Mouse (Mus musculus) kidney, postnatal 36 days (tissue): ENCODE measurements at regions not wholly inside any gene's neighbourhood (a gene's known extent, or its start where the extent isn't known, plus 50 kb on each side); places are given as distances from the start of the nearest gene placed in this dataset.

ENCODE experiments used
- DNase-seq, 2 experiments: peaks; one replicate each; pipeline ENCODE4 v3.0.0; 2021 to 2022; ENCODE audit warnings: mixed read lengths in 2 of 2

DNA sequence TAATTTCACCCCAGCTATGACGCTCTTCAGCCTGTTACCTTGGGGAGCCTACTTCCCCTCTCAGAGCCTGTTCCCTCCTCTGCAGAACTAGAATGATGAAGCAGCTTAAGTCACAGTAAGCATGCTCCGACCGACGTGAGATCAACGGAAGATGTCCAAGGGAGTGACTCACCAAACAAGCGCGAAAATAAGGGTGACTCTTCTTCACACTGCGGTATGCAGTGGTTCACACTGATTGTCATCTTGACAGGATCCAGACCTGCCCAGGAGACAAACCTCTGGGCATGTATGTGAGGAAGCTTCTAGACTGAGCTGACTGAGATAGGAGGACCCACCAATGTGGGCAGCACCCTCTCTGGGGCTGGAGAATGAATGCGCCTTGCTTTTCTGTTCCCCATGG, 116.3 kb upstream of the Tpm1 start:
- DNase-seq: no peak

DNA sequence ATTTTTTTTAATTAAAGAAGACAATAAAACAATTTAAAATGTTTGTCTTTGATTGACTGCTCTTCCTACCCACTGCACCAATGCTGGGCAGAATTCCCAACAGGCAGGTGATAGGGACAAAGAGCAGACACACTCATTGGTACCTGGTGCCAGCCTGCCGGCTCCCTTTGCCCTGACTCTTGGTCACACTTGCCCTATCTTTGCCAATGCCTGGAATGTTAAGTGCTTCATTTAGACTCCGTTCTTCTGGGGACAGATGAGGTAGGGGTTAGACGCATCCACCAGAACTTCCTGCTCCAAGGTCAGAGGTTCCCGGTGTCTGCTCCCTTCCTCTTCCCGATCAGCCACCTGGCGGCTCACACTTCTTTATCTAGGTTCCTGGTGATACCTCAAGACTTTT, 114.5 kb upstream of the Tpm1 start:
- DNase-seq: peak; percentile 10 to 22

DNA sequence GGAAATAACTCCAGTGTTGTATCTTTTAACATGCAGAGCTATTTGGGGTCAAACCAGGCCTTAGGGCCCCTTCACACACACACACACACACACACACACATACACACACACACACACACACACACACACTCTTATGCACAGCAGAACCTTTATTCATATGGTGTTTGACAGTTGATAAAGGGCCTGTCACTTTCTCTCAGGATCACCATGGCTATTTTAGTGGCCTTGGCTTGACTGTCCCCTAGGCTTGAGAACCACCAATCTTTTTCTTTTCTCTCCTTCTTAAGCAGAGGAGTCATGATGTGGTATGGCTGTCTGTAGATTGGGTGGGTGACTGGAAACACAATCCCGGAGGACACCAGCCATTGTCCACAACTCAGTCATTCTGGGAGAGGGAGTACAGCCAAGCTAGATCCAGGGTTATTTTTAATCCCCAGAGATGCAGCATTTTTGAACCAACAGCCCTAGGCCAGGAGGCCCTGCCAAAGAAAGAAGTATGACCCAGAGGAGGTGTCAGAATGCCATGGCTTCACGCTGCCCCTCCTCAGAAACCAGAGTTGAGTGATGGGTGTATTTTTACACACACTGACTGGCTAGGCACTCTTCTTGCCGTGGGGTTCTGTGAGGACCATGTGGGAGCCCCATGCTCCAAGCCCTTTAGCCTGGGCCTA, 111.7 kb upstream of the Tpm1 start:
- no peak for DNase-seq

DNA sequence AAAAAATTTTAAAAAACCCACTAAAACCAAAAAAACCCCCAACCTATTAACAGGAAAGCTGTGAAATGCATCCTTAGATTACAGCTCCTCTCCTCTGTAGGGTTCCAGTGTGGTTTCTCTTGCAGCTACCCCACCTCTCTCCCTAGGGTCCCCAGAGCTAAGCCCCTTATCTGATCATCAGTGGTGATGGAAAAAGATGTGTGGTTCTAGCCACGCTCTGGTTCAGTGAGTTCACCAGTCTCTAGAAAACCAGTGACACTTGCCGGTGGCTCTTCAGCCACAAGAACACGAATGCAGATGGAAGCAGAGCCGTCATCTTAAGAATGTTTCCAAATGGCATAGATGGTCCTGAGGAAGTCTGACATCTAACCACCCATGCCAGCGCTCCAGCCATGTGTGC, 111.1 kb upstream of the Tpm1 start:
- no peak for DNase-seq

DNA sequence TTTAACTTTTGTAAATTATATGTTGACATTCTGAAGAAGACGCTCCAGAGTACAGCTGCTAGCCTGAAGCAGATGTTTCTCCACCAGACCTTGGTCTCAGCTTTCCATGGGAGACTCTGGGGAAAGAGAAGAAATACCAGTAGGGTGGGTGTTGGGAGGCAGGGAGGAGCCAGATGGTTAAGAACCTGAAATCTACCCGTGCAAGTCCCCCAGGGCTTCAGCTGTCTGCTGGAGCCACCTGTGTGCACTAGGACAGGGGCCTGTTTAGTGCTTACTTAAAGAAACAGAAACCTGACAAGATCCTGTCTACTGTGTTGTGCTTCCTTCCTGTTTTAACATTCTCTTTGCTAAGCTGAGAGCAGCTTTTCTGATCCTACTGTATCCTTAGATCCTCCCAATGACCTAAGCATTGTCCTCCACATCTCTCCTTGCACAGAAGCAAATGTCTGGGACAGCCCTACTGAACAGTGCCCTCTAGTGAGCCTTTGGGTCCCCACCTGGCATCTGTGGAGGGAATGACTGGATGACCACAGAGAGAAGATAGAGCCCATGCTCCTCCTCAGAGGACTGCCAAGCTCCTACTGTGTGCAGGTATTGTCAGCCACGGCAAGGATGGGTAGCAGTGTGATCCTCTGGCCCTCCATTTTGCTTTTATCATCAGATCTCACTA, 107.5 kb upstream of the Tpm1 start:
- peak; percentile 55 to 79 for DNase-seq

DNA sequence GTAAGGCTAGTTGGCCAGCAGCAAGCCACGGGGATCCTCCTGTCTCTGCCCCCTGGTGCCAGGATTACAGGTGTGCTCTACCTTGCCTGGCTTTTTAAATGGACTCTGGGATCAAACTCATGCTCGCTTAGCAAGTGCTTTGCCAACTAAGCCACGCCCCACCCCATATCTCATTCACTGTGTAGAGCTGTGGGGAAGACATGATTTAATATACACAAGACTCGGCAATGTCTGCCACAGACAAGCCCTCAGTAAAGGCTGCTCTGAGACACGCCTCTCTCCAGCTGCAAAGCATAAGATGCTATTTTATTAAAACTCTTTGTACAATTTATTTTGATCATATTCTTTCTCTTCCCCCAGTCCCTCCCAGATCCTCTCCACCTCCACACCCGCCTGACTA, 104.9 kb upstream of the Tpm1 start:
- DNase-seq: no peak

DNA sequence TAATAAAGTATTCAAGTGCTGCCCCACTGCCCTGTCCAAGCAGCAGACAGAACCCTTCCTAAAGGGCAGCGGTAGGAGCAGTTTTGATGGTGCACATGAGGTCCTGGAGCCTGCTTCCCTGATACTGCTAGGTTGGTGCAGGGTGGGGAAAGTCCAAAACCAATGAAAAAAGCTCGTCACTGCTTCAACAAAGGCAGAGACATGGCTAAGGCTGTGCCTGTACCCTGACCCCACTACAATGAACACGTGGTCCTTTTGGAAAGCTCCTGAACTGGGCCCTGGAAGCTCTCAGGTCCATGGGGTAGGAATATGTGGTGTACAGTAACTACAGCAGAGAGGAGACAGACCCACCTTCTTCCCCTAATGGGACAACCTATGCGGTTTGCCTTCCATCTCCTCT, 104.1 kb upstream of the Tpm1 start:
- no peak for DNase-seq

DNA sequence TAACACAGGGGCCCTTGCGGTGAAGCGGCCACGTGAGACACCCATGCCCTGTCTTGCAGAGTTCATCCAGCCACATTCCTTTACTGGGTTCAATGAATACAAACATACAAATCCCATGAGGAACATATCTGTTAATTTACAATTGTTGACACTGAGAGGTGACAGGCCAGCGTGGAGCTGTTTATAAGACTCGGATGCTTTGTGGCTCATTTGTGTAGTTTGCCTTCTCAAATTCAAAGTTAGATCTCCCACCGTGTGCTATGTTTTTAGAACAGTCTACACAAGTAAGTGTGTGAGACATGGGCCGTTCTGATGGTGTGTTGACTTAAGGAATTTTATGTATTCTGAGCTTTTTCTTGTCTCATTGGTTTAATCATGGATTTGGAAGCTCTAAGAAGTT, 98.5 kb upstream of the Tpm1 start:
- DNase-seq: no peak

DNA sequence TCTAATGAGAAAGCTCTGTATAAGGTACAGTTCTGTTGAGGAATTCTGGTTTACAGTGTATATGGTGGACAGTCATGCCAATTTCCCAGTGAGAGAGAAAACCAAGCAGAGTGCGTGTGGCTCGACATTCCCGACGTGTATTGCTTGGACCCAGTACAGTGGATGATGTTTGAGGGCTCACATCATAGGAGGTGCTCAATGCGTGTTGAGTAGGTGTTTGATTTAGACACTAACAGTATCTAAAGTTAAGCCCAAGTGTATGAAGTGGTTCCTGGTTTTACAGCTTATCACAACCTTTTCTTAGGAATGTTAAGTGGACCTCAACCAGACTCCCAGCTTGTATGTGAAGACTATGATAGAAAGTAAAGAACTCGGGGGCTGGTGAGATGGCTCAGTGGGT, 96.2 kb upstream of the Tpm1 start:
- DNase-seq: no peak

DNA sequence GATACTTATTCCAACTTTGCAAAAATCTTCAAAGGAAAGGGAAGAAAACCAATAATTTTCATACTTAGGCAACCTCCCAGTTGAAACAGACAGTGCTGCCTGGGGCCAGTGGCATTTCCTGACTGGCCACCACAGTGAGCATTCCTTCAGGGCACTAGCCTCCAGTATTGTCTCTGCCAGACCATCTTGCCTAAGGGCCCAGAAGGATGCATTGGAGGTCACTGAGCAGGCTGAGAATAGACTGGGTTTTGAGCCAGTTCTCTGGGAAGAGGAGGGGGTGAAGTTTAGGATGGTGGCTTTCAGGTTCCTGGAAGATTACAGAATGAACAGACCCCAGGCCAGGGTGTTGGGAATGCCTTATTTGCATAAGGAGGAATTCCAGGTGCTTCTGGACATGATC, 95.3 kb upstream of the Tpm1 start:
- no peak for DNase-seq

DNA sequence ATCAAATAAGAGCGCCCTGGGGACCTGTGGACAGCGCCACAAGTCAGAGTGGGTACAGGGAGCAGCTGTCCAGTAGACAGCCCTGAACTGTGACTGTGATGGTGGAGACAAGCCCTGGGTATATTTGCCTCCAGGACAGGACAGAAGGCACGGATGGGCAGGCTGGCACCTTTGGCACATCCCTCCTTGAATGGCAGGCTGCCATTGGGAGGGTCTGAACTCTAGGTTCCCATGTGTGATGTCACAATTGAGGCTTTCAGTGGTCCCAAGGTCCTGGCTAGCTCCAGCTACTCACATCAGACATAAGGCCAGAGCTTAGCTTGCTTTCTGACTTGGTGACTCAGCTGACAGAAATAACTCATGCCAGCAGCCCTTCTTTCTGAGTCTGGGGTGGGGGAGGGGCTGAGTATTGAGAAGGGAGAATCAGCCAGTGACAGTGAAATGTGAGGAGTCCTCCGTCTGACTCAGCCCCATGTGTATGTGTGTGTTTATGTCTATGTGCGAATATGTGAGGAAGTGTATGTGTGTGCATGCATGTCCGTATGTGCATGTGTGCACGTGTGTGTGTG, 91.2 kb upstream of the Tpm1 start:
- DNase-seq: no peak

DNA sequence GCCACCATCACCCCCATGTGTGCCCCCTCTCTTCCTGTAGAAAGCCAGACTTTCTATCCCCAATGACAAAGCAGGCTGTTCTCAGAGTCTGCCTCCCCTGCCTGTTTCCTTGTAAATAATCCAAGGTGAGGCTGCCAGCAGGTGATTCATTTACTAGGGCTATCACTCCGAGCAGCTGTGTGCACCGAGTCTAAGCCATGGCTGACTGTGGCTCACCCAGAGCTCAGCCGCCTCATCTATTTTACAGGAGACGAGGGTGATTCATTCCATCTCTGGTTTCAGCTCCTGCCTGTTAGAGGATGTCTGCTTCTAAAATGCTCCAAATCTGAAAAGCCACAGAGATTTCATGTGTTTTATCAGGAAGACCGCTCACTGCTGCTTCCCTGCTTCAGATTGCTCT, 88.5 kb upstream of the Tpm1 start:
- DNase-seq: peak; percentile 63 to 69

DNA sequence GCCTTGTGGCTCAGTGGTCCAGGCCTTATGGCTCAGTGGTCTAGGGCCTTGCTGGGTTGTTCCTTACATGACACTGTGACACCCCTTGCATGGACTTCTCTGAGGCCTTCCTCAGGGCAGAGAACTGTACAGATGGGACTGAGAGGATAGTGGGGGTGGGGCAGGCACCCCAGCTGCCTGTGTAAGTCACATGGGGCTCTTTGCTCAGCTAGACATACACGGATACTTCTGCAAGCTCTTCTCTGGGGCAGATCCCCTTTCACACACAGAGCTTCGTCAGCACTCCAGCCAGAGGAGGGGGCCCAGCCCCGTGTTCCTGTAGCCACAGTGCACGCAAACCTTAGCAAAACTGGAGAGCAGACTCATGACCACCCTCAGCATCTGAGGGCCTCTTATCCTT, 87.9 kb upstream of the Tpm1 start:
- no peak for DNase-seq

DNA sequence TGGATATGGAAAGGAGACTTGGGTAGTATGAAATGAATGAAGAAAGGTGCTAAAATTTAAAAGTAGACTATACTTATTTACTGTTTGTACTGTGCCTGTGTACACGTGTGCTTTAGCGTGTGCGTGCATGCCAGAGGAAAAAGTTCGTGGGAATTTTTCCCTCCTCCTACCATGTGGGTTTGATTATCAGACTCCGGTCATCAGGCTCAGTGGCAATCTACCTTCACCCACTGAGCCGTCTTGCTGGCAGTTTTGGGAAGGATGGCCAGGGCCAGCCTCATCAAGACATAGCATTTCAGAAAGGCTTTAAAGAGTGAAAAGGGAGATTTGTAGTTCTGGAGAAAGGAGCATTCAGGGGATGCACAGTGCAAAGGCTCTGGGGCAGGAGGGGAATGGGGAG, 87.0 kb upstream of the Tpm1 start:
- DNase-seq: no peak

DNA sequence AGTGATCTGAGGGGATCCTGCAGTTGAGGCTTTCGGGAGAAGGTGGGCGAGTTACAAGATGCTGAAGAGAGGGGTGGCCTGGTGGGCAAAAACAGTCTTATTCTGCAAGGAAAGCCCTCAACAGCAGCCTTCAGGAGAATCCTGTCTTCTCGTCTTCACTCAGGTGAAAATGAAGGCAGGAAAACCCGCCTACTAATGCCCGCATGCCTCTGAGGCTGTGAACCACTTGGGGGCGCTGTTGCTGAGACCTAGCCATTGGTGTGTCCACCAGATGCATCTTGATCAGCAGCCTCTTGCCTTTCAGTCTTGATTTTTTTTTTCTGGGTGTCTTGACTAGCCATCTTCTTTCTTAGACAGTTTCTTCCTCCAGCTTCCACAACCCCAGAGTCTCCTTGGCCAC, 85.2 kb upstream of the Tpm1 start:
- peak in 1 of 2 experiments; percentile 17 for DNase-seq

DNA sequence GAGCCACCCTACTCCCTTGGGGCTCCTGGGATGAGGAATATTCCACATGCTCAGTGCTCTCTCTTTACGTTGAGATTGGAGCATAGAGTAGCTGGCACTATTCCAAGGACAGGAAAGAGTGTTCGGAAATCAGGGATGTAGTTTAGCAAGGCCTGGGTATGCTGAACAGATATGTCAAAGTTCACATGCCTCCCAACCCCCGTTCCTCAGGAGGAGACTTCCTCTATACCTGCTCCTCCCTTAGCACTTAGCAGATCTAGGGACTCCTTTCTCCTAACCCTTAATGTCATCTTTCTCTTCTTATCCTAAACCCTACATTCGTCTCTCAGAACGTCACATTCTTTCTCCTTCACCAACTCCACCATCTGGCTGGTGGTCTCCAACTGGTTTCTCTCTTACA, 83.2 kb upstream of the Tpm1 start:
- DNase-seq: no peak

DNA sequence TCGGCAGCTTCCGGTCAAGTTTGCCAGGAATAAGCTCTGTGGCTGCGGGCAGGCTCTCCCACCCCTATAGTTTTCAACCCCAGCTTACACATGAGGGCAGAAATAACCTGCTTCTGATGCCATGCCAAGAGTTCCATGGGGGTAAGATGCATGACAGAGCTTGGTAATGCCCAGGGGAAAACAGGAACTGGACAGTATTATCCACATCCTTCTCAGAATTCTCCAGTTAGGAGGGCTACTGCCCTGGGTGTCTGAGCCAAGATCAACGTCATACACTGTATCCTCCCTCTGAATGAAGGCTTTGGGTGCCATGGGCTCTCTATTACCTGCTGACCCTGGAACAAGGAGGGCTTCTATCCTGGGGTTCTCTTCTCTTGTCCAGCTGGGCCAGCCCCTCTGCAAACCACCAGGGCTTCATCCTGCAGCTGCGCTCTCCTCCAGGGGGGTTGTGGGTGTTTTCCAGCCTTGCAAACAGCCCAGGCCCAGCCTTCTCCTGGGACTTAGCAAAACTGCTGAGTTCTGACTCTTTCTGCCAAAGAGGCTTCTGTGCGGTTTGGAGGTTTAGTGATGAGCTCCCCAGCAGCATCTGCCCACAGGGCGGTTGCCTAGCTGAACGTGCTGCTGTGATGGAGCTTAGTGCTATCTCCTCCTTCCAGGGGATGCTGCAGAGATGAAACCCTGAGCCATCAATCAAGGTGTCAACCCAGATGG, 81.7 kb upstream of the Tpm1 start:
- no peak for DNase-seq

DNA sequence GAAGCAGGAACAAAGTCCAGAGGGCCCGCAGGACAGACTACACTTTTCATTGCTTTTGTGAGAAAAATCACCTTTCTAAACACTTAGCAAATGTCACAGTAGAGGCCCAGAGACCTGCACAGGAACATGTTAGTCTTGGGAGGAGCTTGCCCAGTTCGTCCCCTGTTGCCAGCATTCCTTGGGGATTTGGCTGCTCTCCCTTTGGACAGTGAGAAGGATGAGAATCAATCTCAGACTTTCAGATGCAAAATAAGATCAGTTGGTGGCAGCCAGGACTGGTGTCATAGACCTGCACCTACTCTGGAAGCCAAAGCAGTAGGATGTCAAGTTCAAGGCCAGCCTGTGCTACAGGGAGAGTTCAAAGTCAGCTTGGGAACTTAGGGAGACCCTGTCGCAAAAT, 80.7 kb upstream of the Tpm1 start:
- DNase-seq: no peak

DNA sequence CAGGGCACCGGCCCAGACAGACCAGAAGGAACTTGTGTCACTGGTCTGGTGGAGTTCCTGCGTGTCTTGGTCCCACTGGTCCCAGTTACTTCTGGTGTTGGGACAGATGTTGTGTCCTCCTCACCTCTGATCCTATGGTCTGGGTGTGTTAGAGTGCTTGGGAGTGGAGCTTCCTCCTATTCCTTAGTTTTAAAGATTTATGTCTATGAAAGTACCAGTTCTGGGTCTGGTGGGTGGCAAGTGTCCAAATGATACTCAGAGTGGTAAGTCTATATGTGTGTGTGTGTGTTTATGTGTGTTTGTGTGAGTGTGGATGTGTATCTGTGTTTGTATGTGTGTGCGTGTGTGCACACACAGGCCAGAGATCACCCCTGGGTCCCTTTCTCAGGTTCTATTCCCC, 79.9 kb upstream of the Tpm1 start:
- no peak for DNase-seq

DNA sequence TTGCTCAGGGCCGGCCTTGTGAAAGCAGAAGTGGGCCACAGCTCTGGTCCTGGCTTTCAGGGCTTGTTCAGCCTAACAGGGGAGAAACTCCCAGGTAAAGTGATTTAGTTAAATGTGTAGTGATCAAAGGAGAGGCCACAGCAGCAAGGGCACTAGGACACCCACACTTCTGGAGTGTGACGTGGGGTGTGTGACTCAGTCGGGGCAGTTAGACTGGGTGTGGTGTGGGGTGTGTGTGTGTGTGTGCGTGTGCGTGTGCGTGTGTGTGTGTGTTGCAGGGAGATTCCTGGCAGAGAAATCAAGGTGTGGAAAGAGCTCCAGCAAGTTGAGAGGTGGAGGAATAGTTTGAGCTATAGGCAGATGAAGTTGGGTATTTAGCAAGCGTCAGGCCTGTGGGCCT, 72.5 kb upstream of the Tpm1 start:
- DNase-seq: no peak

DNA sequence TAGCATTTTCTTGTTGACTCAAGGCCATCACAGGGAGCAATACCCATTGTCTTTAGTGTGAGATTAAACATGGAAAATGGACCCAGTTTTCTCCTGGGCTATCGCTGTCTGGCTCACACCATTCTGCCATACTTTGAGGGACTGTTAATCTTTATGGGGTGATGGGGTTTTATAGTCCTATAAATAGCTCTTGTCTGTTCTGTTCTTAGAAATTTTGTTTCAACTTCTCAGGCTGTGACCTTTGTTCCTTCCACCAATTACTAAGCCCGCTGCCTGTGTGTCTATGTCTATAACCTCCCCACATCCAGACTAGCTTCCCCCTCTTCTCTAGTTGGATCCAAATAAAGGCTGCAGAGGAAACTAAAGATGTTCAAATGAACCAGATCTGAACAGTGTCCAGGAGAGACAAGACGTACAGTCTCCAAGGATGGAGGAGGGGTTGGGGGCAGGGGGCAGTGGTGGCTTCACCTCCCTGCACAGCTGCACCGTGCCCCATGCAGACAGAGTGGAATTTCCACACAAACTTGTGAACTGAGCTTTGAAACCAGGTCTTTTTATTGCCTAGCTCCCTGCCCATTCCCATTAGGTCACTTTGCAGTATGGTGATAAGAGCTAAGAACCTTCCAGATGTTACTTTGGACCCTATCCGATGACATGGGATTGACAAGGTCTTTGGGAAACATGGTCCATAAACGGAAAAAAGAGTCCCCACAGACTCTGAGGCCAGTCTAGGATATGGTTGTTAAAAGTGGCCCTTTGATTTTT, 69.9 kb upstream of the Tpm1 start:
- no peak for DNase-seq

DNA sequence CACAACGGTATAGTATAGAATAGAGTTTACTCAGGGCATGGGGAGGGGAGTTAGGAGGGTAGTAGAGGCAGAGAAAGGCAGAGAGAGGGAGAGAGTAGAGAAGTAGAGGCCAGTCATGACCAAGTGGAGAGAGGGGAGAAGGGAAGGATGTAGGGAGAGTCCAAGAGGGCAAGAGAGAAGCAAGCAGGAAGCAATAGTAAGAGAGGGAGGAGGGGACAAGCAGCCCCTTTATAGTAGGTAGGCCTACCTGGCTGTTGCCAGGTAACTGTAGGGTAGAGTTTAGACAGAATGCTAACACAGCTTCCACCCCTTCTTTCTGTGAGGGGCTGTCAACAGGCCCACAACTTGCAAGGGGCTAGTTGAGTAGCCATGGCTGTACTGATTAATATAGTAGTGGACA, 69.2 kb upstream of the Tpm1 start:
- no peak for DNase-seq

DNA sequence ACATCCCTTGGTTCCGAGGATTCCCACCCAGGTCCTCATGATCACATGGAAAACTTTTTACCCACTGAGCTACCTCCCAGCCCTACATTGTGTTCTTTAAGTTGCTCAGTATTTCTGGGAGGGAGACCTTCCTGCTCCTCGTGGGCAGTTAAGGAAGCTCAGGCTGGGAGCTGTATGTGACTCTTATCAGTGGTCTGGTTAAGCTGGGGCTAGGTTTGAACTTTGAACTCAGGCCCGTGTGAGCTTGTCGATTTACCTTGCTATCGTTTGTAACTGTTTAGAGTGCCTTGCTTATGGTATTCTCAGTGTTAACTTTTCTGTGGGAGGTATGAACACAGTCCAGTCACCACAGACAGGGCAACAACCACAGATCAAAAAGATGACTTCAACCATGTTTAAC, 68.4 kb upstream of the Tpm1 start:
- no peak for DNase-seq
